Mouse (Mus musculus): ENCODE results near the gene Zfp960.
"Not testable (repeated sequence)": the region's sequence is repeated elsewhere in the genome, so short reads cannot be mapped to it uniquely, and the experiment has no call there.

Gene Zfp960

GRCm38 (mm10) chr17:17063628-17064494, at the start of gene Zfp960:
Gene Zfp960 (plus strand): TSS chr17:17064113.
- DNase-seq (ENCODE audit: low read depth, low spot score): not testable (repeated sequence)

GRCm38 (mm10) chr17:17018071-17018470, 45.8 kb upstream of the Zfp960 start:
- DNase-seq (ENCODE audit: low read depth, low spot score): not testable (repeated sequence)

- not testable (repeated sequence) for DNase-seq (ENCODE audit: low read depth, low spot score)
Measured at GRCm38 (mm10) chr17:17059566-17059965, 4.3 kb upstream of the Zfp960 start.

- DNase-seq (ENCODE audit: low read depth, low spot score): not testable (repeated sequence)
Measured at GRCm38 (mm10) chr17:17120830-17121502, 57.1 kb downstream of the Zfp960 start, which contains the start of gene Zfp97. Gene Zfp97 (plus strand): TSS chr17:17121415.

Measured in c-Kit-negative CD71-positive TER-119-positive erythroid progenitor cells, embryonic 14.5 days (primary cell).